Mouse (Mus musculus) stomach, postnatal 0 days (tissue): ENCODE data around the gene Hinfp. TPM values are rescaled to one million over a fixed set of nuclear protein-coding genes. Genes with fewer than 3 reads are reported as not detected.

Source experiments
- ATAC-seq: fragments of 200-750 bp; cut with Nextera tagmentation; 2 replicates; pipeline ENCODE4 v1.8.0; 2017; ENCODE audit not compliant: low FRiP score, low TSS enrichment
- DNase-seq: peaks from one replicate; pipeline ENCODE4 v3.0.0-alpha.2; 2016; ENCODE audit warnings: low spot score
- H3K27ac ChIP-seq: fragments of 300-500 bp; sonication (generic); replicated peaks from 2 replicates; pipeline ENCODE4 v1.5.1; 2014; ENCODE audit warnings: mild to moderate bottlenecking, control low read depth
- H3K27me3 ChIP-seq: fragments of 300-500 bp; sonication (generic); 2 replicates; pipeline ENCODE4 v1.6.1; 2014; ENCODE audit warnings: low read length; ENCODE audit not compliant: control insufficient read depth, insufficient read depth
- H3K36me3 ChIP-seq: fragments of 300-500 bp; sonication (generic); 2 replicates; pipeline ENCODE4 v1.6.1; 2014; ENCODE audit warnings: low read length, mixed read lengths; ENCODE audit not compliant: control insufficient read depth, insufficient read depth
- H3K4me1 ChIP-seq: fragments of 300-500 bp; sonication (generic); replicated peaks from 2 replicates; pipeline ENCODE4 v1.6.1; 2014; ENCODE audit warnings: antibody characterized with exemption; ENCODE audit not compliant: control insufficient read depth, insufficient read depth
- H3K4me2 ChIP-seq: fragments of 300-500 bp; sonication (generic); replicated peaks from 2 replicates; pipeline ENCODE4 v1.6.1; 2014; ENCODE audit warnings: low read depth, mild to moderate bottlenecking, control low read depth, moderate library complexity
- H3K4me3 ChIP-seq: fragments of 300-500 bp; sonication (generic); 2 replicates; pipeline ENCODE4 v1.5.1; 2014; ENCODE audit warnings: low read depth, low read length, control low read depth
- H3K9ac ChIP-seq: fragments of 300-500 bp; sonication (generic); 2 replicates; pipeline ENCODE4 v1.6.1; 2014; ENCODE audit warnings: mild to moderate bottlenecking, low read length, control low read depth, mixed read lengths
- H3K9me3 ChIP-seq: fragments of 300-500 bp; sonication (generic); 2 replicates; pipeline ENCODE4 v1.6.1; 2016; ENCODE audit warnings: low read length; ENCODE audit not compliant: control insufficient read depth
- CTCF ChIP-seq: IDR thresholded peaks from 2 replicates; pipeline ENCODE4 v1.5.1; 2016; ENCODE audit warnings: antibody characterized with exemption, low read depth, mild to moderate bottlenecking, moderate library complexity
- EP300 ChIP-seq: optimal IDR thresholded peaks from 2 replicates; pipeline ENCODE3; 2016; ENCODE audit warnings: antibody characterized with exemption
- WGBS: fragments of 180-500 bp; shearing (Covaris S2); extraction: QIAGEN DNeasy Blood & Tissue Kit; methylation state at CpG from one replicate; pipeline ENCODE4 v1.1.7; 2014; 5-methylcytosine and 5-hydroxymethylcytosine counted together
- polyA plus RNA-seq: library from polyadenylated mRNA; unstranded; fragments of >200 nt; fragmentation: Nextera tagmentation; extraction: Ambion mirVana; gene quantifications from 2 replicates; pipeline ENCODE4 v1.2.1, GENCODE M21; 2015

The Hinfp gene
- polyA plus RNA-seq, 1 experiment from 2014 or later, result 8.9 TPM

DNA sequence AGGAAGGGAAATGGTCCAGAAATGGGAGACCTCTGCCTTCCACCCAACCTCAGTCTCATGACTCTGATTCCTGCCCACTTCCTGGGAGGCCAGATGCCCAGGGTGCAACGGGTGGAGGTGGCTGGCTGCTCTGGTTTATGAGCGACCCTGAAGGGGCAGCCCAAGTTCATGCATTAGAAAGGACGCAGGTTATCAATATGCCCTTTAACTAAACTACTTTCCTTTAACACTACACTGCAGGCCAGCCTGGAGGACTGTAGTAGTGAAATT, 13.3 kb upstream of the Hinfp start:
- Histone ChIP-seq H3K4me2 (peak overlapping the region; percentile 97), H3K9ac (no peak overlapping the region), H3K4me3 (peak overlapping the region; percentile 92), H3K36me3 (peaks cover 22% of the 10 kb centered on the region), H3K4me1 (no peaks in the 10 kb centered on the region; the same call in none of the 2 replicates), H3K9me3 (no peaks in the 10 kb centered on the region), H3K27ac (no peak overlapping the region), H3K27me3 (no peaks in the 10 kb centered on the region)
- DNase-seq, result no peak
- ATAC-seq, result no peak
- 32% methylated on average over 3 of the region's 3 CpGs for WGBS
- TF ChIP-seq CTCF (no peak), EP300 (no peak)

- DNase-seq (peak; percentile 37), ATAC-seq (no peak)
- Histone ChIP-seq H3K27me3 (no peaks in the 10 kb centered on the region), H3K27ac (no peak overlapping the region), H3K4me1 (no peaks in the 10 kb centered on the region; the same call in none of the 2 replicates), H3K4me3 (peak overlapping the region; percentile 92), H3K9ac (0 out of 2 replicates have a peak overlapping the region, but pooled peaks have one; percentile 19), H3K9me3 (no peaks in the 10 kb centered on the region), H3K4me2 (peak overlapping the region; percentile 97), H3K36me3 (peaks cover 22% of the 10 kb centered on the region)
- 55% methylated on average over 5 of the region's 5 CpGs for WGBS
- TF ChIP-seq EP300, result no peak
- no peak for TF ChIP-seq CTCF
These were observed 12.8 kb upstream of the Hinfp start for GRCm38 (mm10) chr9:44318076-44318825.

DNA sequence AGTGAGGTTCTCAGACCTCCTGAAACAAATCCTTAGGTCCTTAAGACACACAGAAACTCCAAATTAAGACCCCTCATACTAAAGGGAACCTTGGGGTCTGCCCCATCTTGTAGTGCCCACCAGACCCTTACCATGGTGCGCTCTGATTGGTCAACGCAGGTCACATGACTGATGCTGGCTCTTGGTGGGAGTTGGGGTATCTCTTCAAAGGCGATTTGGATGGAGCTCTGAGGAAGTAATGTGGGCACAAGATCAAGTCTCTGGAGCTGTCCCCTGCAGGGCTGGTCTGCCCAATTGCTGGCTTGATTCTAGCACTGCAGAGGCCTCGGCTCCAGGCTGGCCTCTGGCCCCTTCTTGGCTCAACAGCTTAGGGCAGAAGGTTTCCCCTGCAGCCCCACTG, 12.0 kb upstream of the Hinfp start:
- DNase-seq (no peak), ATAC-seq (no peak)
- Histone ChIP-seq H3K4me2 (0 out of 2 replicates have a peak overlapping the region, but pooled peaks have one; percentile 12), H3K27ac (no peak overlapping the region), H3K9me3 (no peaks in the 10 kb centered on the region), H3K4me3 (no peak overlapping the region), H3K36me3 (peaks cover 22% of the 10 kb centered on the region), H3K27me3 (no peaks in the 10 kb centered on the region), H3K9ac (no peak overlapping the region), H3K4me1 (no peaks in the 10 kb centered on the region; the same call in none of the 2 replicates)
- no peak for TF ChIP-seq EP300
- TF ChIP-seq CTCF, result no peak
- 78% methylated on average over 4 of the region's 4 CpGs for WGBS

GRCm38 (mm10) chr9:44314910-44315309, 9.4 kb upstream of the Hinfp start:
- H3K9me3 ChIP-seq, result no peaks in the 10 kb centered on the region
- no peak overlapping the region for H3K4me2 ChIP-seq
- no peak overlapping the region for H3K4me3 ChIP-seq
- DNase-seq (no peak), ATAC-seq (no peak)
- no peaks in the 10 kb centered on the region; the same call in none of the 2 replicates for H3K4me1 ChIP-seq
- TF ChIP-seq CTCF, result no peak
- TF ChIP-seq EP300, result no peak
- 92% methylated on average over 18 of the region's 18 CpGs for WGBS
- H3K27me3 ChIP-seq, result no peaks in the 10 kb centered on the region
- peaks cover 22% of the 10 kb centered on the region for H3K36me3 ChIP-seq
- no peak overlapping the region for H3K9ac ChIP-seq
- no peak overlapping the region for H3K27ac ChIP-seq

GRCm38 (mm10) chr9:44314257-44314547, 8.7 kb upstream of the Hinfp start:
- H3K4me1 ChIP-seq, result no peaks in the 10 kb centered on the region; the same call in none of the 2 replicates
- H3K4me2 ChIP-seq, result no peak overlapping the region
- no peak overlapping the region for H3K27ac ChIP-seq
- ATAC-seq (no peak), DNase-seq (no peak)
- H3K9me3 ChIP-seq, result no peaks in the 10 kb centered on the region
- no peaks in the 10 kb centered on the region for H3K27me3 ChIP-seq
- TF ChIP-seq CTCF (no peak), EP300 (no peak)
- 78% methylated on average over 4 of the region's 4 CpGs for WGBS
- no peak overlapping the region for H3K4me3 ChIP-seq
- no peak overlapping the region for H3K9ac ChIP-seq
- peaks cover 22% of the 10 kb centered on the region for H3K36me3 ChIP-seq

DNA sequence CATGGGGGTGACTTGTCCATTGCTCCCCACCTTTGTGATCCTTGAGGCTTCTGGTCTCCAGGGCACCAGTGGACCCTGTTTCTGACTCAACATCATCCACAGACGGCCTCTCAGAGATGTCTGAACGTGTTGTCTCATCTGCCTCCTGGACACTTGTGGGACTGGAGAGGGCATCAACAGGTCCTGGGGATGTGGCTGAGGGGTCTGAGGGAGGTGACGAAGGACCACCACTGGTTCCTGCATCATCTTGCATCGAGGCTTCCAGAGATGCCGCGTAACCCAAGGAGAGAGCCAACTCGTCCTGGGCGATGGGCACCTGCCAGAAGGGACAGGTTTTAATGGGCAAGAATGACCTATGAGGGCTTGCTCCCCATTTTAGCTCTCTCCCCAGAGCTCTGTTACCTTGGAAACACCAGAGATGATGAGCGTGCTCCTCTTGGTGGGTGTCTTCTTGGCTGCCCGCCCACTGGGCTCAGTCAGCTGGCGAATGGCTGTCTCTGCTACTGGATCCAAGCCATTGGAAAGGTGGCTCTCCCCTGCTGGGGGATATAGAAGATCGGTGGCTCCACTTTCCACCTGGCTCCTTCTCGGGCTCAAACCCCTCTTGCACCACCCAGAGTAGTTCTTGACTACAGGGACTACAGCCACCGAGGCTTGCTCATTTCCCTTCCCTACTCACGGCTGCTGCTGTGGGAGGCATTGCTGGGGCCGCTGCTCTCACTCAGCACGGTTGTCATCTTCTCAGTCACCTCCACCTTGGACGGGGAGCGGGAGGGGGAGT, 8.2 kb upstream of the Hinfp start:
- ATAC-seq (no peak), DNase-seq (no peak)
- no peak overlapping the region for H3K4me3 ChIP-seq
- no peak overlapping the region for H3K9ac ChIP-seq
- no peaks in the 10 kb centered on the region for H3K27me3 ChIP-seq
- H3K9me3 ChIP-seq, result no peaks in the 10 kb centered on the region
- no peak overlapping the region for H3K4me2 ChIP-seq
- WGBS, result 76% methylated on average over 19 of the region's 19 CpGs
- TF ChIP-seq EP300 (no peak), CTCF (no peak)
- no peak overlapping the region for H3K27ac ChIP-seq
- H3K4me1 ChIP-seq, result no peaks in the 10 kb centered on the region; the same call in 1 of the 2 replicates
- H3K36me3 ChIP-seq, result peaks cover 22% of the 10 kb centered on the region
